Mouse (Mus musculus) intestine, embryonic 15.5 days (tissue): Measurements from ENCODE around the gene Rbm6. TPM values are rescaled to one million over a fixed set of nuclear protein-coding genes. Genes with fewer than 3 reads are reported as not detected.

Experiments used
- ATAC-seq: fragments of 200-750 bp; cut with Nextera tagmentation; 2 replicates; pipeline ENCODE4 v1.8.0; 2017; ENCODE audit warnings: moderate TSS enrichment, moderate library complexity
- H3K27ac ChIP-seq: fragments of 300-500 bp; sonication (generic); 2 replicates; pipeline ENCODE4 v1.5.1; 2015; ENCODE audit warnings: mild to moderate bottlenecking, inconsistent platforms
- H3K27me3 ChIP-seq: fragments of 300-500 bp; sonication (generic); replicated peaks from 2 replicates; pipeline ENCODE4 v1.6.1; 2015; ENCODE audit warnings: inconsistent platforms
- H3K36me3 ChIP-seq: fragments of 300-500 bp; sonication (generic); 2 replicates; pipeline ENCODE4 v1.6.1; 2015; ENCODE audit warnings: inconsistent platforms
- H3K4me1 ChIP-seq: fragments of 300-500 bp; sonication (generic); replicated peaks from 2 replicates; pipeline ENCODE4 v1.6.1; 2015; ENCODE audit warnings: inconsistent platforms
- H3K4me2 ChIP-seq: fragments of 300-500 bp; sonication (generic); replicated peaks from 2 replicates; pipeline ENCODE4 v1.6.1; 2015; ENCODE audit warnings: mild to moderate bottlenecking, inconsistent platforms
- H3K4me3 ChIP-seq: fragments of 300-500 bp; sonication (generic); replicated peaks from 2 replicates; pipeline ENCODE4 v1.5.1; 2015; ENCODE audit warnings: inconsistent platforms
- H3K9ac ChIP-seq: fragments of 300-500 bp; sonication (generic); 2 replicates; pipeline ENCODE4 v1.6.1; 2015; ENCODE audit warnings: inconsistent platforms
- H3K9me3 ChIP-seq: fragments of 300-500 bp; sonication (generic); 2 replicates; pipeline ENCODE4 v1.6.1; 2016; ENCODE audit warnings: inconsistent platforms
- WGBS: fragments of 180-500 bp; shearing (Covaris S2); methylation state at CpG from one replicate; pipeline ENCODE4 v1.1.7; 2015; 5-methylcytosine and 5-hydroxymethylcytosine counted together
- polyA plus RNA-seq: library from polyadenylated mRNA; unstranded; fragments of >200 nt; fragmentation: Nextera tagmentation; extraction: Ambion mirVana; gene quantifications from 2 replicates; pipeline ENCODE4 v1.2.1, GENCODE M21; 2015

Gene Rbm6
- polyA plus RNA-seq, 1 experiment from 2014 or later: 70.5 TPM

DNA sequence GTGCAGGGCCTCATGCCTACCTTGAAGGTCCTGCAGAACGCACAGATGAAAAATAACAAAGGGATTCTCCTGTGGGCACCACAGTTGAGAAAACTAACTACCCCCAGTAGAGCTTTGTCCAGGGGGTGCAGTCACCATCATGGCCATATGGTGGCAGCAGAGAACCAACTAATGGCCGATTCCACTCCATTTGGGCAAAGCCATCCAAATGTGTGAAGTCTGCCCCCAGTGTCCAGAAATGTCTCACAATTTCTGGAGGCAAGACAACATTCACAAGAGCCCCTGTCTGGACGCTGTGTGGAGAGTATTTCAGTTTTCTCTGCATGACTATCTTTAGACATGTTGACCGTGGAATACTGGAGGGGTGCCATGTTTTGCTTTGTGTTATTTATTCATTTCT lies 31.7 kb upstream of the Rbm6 start:
- Histone ChIP-seq H3K27ac (no peak overlapping the region), H3K27me3 (peaks cover 9% of the 10 kb centered on the region; the same call in 1 of the 2 replicates), H3K4me2 (no peak overlapping the region), H3K36me3 (peaks cover 10% of the 10 kb centered on the region), H3K9ac (no peak overlapping the region), H3K9me3 (no peaks in the 10 kb centered on the region), H3K4me3 (no peak overlapping the region), H3K4me1 (peaks cover 45% of the 10 kb centered on the region)
- peak; percentile 4; the same call in 1 of the 2 replicates for ATAC-seq
- WGBS: 3% methylated on average over 4 of the region's 4 CpGs

GRCm38 (mm10) chr9:107901627-107901914 lies 28.5 kb upstream of the Rbm6 start:
- H3K4me1 ChIP-seq: peaks cover 23% of the 10 kb centered on the region
- peak overlapping the region; percentile 44; the same call in 1 of the 2 replicates for H3K9ac ChIP-seq
- no peak for ATAC-seq
- peak overlapping the region; percentile 32; the same call in 1 of the 2 replicates for H3K4me3 ChIP-seq
- no peak overlapping the region for H3K27ac ChIP-seq
- no peaks in the 10 kb centered on the region for H3K9me3 ChIP-seq
- peaks cover 10% of the 10 kb centered on the region for H3K36me3 ChIP-seq
- WGBS: 26% methylated on average over 17 of the region's 17 CpGs
- H3K27me3 ChIP-seq: peaks cover 9% of the 10 kb centered on the region; the same call in 1 of the 2 replicates
- peak overlapping the region; percentile 67 for H3K4me2 ChIP-seq

DNA sequence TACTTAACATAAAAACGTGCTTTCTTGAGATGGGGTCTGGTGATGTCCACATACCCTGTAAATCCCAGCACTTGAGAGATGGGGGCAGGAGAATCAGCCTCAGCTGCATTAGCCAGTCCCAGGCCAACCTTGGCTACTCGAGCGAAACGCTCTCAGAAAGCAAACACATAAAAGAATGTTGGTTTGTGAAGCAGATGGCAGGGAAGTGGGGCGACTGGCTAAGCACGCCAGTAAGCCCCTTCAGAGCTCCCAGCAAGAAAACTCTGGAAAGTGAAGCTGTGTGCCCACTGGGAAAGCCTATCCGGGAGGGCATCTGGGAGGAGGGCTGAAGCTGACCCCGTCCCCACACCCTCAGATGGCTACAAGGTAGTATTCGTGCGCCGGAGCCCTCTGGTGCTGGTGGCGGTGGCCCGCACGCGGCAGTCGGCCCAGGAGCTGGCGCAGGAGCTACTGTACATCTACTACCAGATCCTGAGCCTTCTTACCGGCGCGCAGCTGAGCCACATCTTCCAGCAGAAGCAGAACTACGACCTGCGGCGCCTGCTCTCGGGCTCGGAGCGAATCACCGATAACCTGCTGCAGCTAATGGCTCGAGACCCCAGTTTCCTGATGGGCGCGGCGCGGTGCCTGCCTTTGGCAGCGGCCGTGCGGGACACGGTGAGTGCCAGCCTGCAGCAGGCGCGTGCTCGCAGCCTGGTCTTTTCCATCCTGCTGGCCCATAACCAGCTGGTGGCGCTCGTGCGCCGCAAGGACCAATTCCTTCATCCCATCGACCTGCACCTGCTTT lies 28.0 kb upstream of the Rbm6 start:
- ATAC-seq: peak; percentile 79
- Histone ChIP-seq H3K36me3 (peaks cover 10% of the 10 kb centered on the region), H3K4me1 (peaks cover 18% of the 10 kb centered on the region), H3K4me3 (peak overlapping the region; percentile 32), H3K27me3 (peaks cover 9% of the 10 kb centered on the region; the same call in 1 of the 2 replicates), H3K4me2 (peak overlapping the region; percentile 67), H3K9me3 (no peaks in the 10 kb centered on the region), H3K9ac (peak overlapping the region; percentile 44), H3K27ac (no peak overlapping the region)
- WGBS: 13% methylated on average over 44 of the region's 44 CpGs

GRCm38 (mm10) chr9:107899855-107900254 lies 26.8 kb upstream of the Rbm6 start:
- ATAC-seq: no peak
- Histone ChIP-seq H3K4me2 (no peak overlapping the region), H3K4me3 (no peak overlapping the region), H3K9ac (no peak overlapping the region), H3K27me3 (peaks cover 9% of the 10 kb centered on the region; the same call in 1 of the 2 replicates), H3K27ac (no peak overlapping the region), H3K36me3 (peaks cover 10% of the 10 kb centered on the region), H3K9me3 (no peaks in the 10 kb centered on the region), H3K4me1 (peaks cover 6% of the 10 kb centered on the region; the same call in 1 of the 2 replicates)
- 74% methylated on average over 12 of the region's 12 CpGs for WGBS

DNA sequence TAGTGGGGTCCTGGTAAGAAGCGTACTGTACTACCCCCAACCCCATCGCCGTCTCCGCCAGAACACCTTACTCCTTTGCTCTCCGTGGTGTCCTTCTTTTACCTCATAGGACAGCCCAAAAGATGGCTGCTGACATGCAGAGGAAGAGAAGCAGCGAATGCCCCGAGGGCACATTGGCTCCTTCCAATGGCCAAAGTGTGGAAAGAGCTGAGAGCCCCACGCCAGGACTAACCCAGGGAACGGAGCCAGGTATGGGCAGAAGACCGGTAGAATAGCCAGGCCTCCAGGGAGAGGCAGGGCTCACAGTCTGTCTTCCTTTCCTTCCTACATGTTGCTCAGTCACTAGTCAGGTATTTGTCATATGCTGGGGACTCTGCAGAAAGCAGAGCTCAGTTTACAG lies 25.5 kb upstream of the Rbm6 start:
- 90% methylated on average over 10 of the region's 10 CpGs for WGBS

GRCm38 (mm10) chr9:107891023-107891422 lies 18.0 kb upstream of the Rbm6 start:
- 92% methylated on average over 1 of the region's 1 CpGs for WGBS
- no peak for ATAC-seq
- H3K4me3 ChIP-seq: no peak overlapping the region

More for the DNA sequence above, 25.5 kb upstream of the Rbm6 start:
- peaks cover 10% of the 10 kb centered on the region for H3K36me3 ChIP-seq
- no peak overlapping the region for H3K4me2 ChIP-seq
- H3K27me3 ChIP-seq: peaks cover 9% of the 10 kb centered on the region; the same call in 1 of the 2 replicates
- H3K4me3 ChIP-seq: no peak overlapping the region
- H3K27ac ChIP-seq: no peak overlapping the region
- 0 out of 2 replicates have a peak, but pooled peaks cover 5% of the 10 kb centered on the region for H3K4me1 ChIP-seq
- no peaks in the 10 kb centered on the region for H3K9me3 ChIP-seq
- H3K9ac ChIP-seq: no peak overlapping the region
- no peak for ATAC-seq

DNA sequence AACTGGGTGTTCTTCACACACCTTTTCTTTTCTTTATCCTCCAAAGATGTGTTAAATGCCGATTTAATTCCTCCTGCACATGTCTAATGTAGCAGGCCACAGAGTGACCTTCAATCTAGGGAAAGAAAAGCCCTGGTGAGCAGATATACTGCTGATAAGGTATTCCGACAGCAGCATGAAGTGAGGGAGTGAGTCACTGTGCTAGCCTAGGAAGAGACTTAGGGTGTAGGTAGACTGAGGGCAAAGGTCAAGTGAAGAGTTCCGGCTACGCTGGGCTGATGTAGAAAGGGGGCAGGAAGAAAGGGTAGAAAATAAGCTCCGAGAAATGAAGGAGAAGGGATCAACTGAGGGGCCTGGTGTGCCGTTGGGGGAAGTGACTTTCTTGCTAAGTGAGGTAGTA lies 17.2 kb upstream of the Rbm6 start:
- 63% methylated on average over 6 of the region's 6 CpGs for WGBS
- Histone ChIP-seq H3K27me3 (no peaks in the 10 kb centered on the region), H3K9ac (no peak overlapping the region), H3K36me3 (no peaks in the 10 kb centered on the region), H3K4me3 (no peak overlapping the region), H3K4me1 (peaks cover 14% of the 10 kb centered on the region), H3K27ac (peak overlapping the region; percentile 86), H3K4me2 (peak overlapping the region; percentile 33), H3K9me3 (no peaks in the 10 kb centered on the region)
- peak; percentile 72 for ATAC-seq

More at GRCm38 (mm10) chr9:107891023-107891422, 18.0 kb upstream of the Rbm6 start:
- H3K4me2 ChIP-seq: no peak overlapping the region; the same call in 1 of the 2 replicates
- H3K27me3 ChIP-seq: no peaks in the 10 kb centered on the region
- no peaks in the 10 kb centered on the region for H3K9me3 ChIP-seq
- no peak overlapping the region for H3K9ac ChIP-seq
- no peaks in the 10 kb centered on the region for H3K36me3 ChIP-seq
- peak overlapping the region; percentile 86; the same call in 1 of the 2 replicates for H3K27ac ChIP-seq
- H3K4me1 ChIP-seq: peaks cover 14% of the 10 kb centered on the region

GRCm38 (mm10) chr9:107888267-107888850 lies 15.3 kb upstream of the Rbm6 start:
- H3K9me3 ChIP-seq: no peaks in the 10 kb centered on the region
- H3K27ac ChIP-seq: peak overlapping the region; percentile 70
- H3K9ac ChIP-seq: peak overlapping the region; percentile 72
- ATAC-seq: peak; percentile 52
- H3K36me3 ChIP-seq: no peaks in the 10 kb centered on the region
- no peaks in the 10 kb centered on the region for H3K27me3 ChIP-seq
- 0% methylated on average over 18 of the region's 18 CpGs for WGBS
- peaks cover 14% of the 10 kb centered on the region for H3K4me1 ChIP-seq
- peak overlapping the region; percentile 77 for H3K4me3 ChIP-seq
- H3K4me2 ChIP-seq: peak overlapping the region; percentile 83

DNA sequence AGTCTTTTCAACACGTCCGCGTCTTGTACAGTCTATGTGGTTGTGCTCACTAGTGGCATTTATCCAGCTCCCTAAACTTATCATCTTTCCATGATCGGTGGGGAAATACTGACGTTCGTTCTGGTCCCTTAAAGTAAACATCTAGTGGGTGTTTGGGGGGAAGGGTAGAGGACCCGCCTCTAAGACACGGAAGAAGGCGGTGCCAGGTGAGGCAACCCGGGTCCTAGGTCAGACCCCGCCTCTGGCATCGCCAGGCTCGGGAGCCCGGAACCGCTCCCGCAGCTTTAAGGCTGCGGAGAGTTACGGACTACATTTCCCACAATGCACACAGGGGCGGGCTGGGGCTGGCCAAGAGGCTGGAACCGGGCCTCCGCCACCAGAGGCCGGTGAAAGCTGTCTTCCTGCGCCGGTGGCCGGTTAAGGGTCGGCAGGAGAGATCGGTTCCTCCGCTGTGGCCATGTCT lies 14.8 kb upstream of the Rbm6 start, which contains the start of gene Mon1a:
Mon1a (plus strand) TSS at position 348 of the 463 bp plus-strand sequence.
- no peaks in the 10 kb centered on the region for H3K27me3 ChIP-seq
- WGBS: under 1% methylated on average over 28 of the region's 28 CpGs
- no peaks in the 10 kb centered on the region for H3K9me3 ChIP-seq
- H3K4me2 ChIP-seq: peak within 1 kb of the TSS; percentile 83
- H3K4me1 ChIP-seq: peaks cover 14% of the 10 kb centered on the region
- peak; percentile 96 for ATAC-seq
- peak within 1 kb of the TSS; percentile 77 for H3K4me3 ChIP-seq
- peak within 1 kb of the TSS; percentile 86 for H3K27ac ChIP-seq
- H3K9ac ChIP-seq: peak within 1 kb of the TSS; percentile 72
- H3K36me3 ChIP-seq: no peaks in the 10 kb centered on the region

DNA sequence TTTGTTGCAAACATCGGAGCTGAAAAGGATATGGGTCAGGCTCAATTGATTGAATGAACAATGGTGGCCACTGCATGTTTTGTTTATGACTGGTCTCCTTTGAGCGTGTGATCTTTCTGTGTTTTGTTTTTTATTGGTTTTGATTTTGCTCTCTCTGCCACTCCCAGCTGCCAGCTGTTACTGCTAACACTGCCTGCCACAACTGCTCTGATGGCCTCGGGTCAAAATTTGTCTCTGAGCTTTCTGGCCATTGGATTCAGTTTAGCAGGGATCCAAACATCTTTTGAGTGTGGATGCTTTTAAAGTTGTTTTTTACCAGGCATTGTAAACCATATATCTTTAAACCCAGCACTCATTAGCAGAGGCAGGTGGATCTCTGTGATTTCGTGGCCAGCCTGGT lies 7.4 kb upstream of the Rbm6 start:
- no peaks in the 10 kb centered on the region for H3K27me3 ChIP-seq
- no peak overlapping the region for H3K9ac ChIP-seq
- no peak for ATAC-seq
- no peaks in the 10 kb centered on the region for H3K4me1 ChIP-seq
- H3K27ac ChIP-seq: no peak overlapping the region
- no peaks in the 10 kb centered on the region for H3K36me3 ChIP-seq
- no peak overlapping the region for H3K4me2 ChIP-seq
- no peak overlapping the region for H3K4me3 ChIP-seq
- WGBS: 68% methylated on average over 4 of the region's 4 CpGs
- H3K9me3 ChIP-seq: no peaks in the 10 kb centered on the region

GRCm38 (mm10) chr9:107872350-107873098 lies 513 bp downstream of the Rbm6 start:
- peak overlapping the region; percentile 98 for H3K9ac ChIP-seq
- 0 out of 2 replicates have a peak, but pooled peaks cover 3% of the 10 kb centered on the region for H3K36me3 ChIP-seq
- peak overlapping the region; percentile 97 for H3K4me3 ChIP-seq
- peak overlapping the region; percentile 97 for H3K27ac ChIP-seq
- H3K27me3 ChIP-seq: no peaks in the 10 kb centered on the region
- peak overlapping the region; percentile 54 for H3K4me2 ChIP-seq
- peak; percentile 100 for ATAC-seq
- peaks cover 12% of the 10 kb centered on the region for H3K4me1 ChIP-seq
- WGBS: under 1% methylated on average over 79 of the region's 80 CpGs
- no peaks in the 10 kb centered on the region for H3K9me3 ChIP-seq

DNA sequence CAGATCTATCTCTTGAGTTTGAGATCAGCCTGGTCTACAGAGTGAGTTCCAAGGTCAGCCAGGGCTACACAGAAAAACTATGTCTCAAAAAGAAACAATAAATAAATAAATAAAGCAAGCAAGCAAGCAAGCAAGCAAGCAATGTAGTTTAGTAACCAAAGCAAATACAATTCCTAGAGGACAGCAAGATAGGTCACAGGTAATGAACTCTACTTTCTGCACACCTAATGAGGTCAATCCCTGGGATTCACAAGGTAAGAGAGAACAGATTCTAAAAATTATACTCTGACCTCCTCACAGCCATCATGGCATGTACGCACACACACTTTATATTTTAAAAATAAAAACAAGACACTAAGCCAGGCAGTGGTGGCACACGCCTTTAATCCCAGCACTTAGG lies 7.0 kb downstream of the Rbm6 start:
- WGBS: 97% methylated on average over 2 of the region's 2 CpGs
- Histone ChIP-seq H3K27me3 (no peaks in the 10 kb centered on the region), H3K4me3 (no peak overlapping the region), H3K9me3 (no peaks in the 10 kb centered on the region), H3K4me2 (no peak overlapping the region), H3K4me1 (0 out of 2 replicates have a peak, but pooled peaks cover 3% of the 10 kb centered on the region), H3K9ac (no peak overlapping the region), H3K27ac (no peak overlapping the region), H3K36me3 (0 out of 2 replicates have a peak, but pooled peaks cover 3% of the 10 kb centered on the region)
- no peak for ATAC-seq
